Mouse (Mus musculus) forebrain, embryonic 13.5 days (tissue): ENCODE data around the gene Mc3r. TPM values are rescaled to one million over a fixed set of nuclear protein-coding genes. Genes with fewer than 3 reads are reported as not detected.

Experiments used
- ATAC-seq: fragments of 200-750 bp; cut with Nextera tagmentation; 2 replicates; pipeline ENCODE4 v1.8.0; 2017
- H3K27ac ChIP-seq: fragments of 300-500 bp; sonication (generic); 2 replicates; pipeline ENCODE4 v1.5.1; 2015; ENCODE audit warnings: inconsistent platforms, mild to moderate bottlenecking, moderate library complexity
- H3K27me3 ChIP-seq: fragments of 300-500 bp; sonication (generic); 2 replicates; pipeline ENCODE4 v1.6.1; 2015; ENCODE audit warnings: mild to moderate bottlenecking, inconsistent platforms
- H3K36me3 ChIP-seq: fragments of 300-500 bp; sonication (generic); 2 replicates; pipeline ENCODE4 v1.6.1; 2015; ENCODE audit warnings: mild to moderate bottlenecking, inconsistent platforms; ENCODE audit not compliant: poor library complexity, severe bottlenecking
- H3K4me1 ChIP-seq: fragments of 300-500 bp; sonication (generic); 2 replicates; pipeline ENCODE4 v1.6.1; 2015; ENCODE audit warnings: inconsistent platforms
- H3K4me2 ChIP-seq: fragments of 300-500 bp; sonication (generic); 2 replicates; pipeline ENCODE4 v1.6.1; 2015; ENCODE audit warnings: inconsistent platforms, mild to moderate bottlenecking, moderate library complexity
- H3K4me3 ChIP-seq: fragments of 300-500 bp; sonication (generic); 2 replicates; pipeline ENCODE4 v1.5.1; 2015; ENCODE audit warnings: mild to moderate bottlenecking, inconsistent platforms
- H3K9ac ChIP-seq: fragments of 300-500 bp; sonication (generic); 2 replicates; pipeline ENCODE4 v1.6.1; 2015; ENCODE audit warnings: mild to moderate bottlenecking, inconsistent platforms
- H3K9me3 ChIP-seq: fragments of 300-500 bp; sonication (generic); replicated peaks from 2 replicates; pipeline ENCODE4 v1.6.1; 2016; ENCODE audit warnings: inconsistent platforms
- WGBS: fragments of 180-500 bp; shearing (Covaris S2); methylation state at CpG from one replicate; pipeline ENCODE4 v1.1.7; 2015; 5-methylcytosine and 5-hydroxymethylcytosine counted together
- polyA plus RNA-seq: library from polyadenylated mRNA; unstranded; fragments of >200 nt; fragmentation: Nextera tagmentation; extraction: Ambion mirVana; gene quantifications from 2 replicates; pipeline ENCODE4 v1.2.1, GENCODE M21; 2015

Gene Mc3r
- polyA plus RNA-seq = 0.10 and 0.15 TPM in 2 replicates

- Histone ChIP-seq H3K4me2 (peak within 1 kb of the TSS; percentile 39), H3K4me1 (peaks cover 7% of the 10 kb centered on the region; the same call in 1 of the 2 replicates), H3K27me3 (peaks cover 45% of the 10 kb centered on the region), H3K27ac (no peak within 1 kb of the TSS), H3K9me3 (no peaks in the 10 kb centered on the region), H3K36me3 (no peaks in the 10 kb centered on the region), H3K4me3 (peak within 1 kb of the TSS; percentile 8), H3K9ac (no peak within 1 kb of the TSS)
- peak; percentile 68 for ATAC-seq
- WGBS = 7% methylated on average over 22 of the region's 22 CpGs
Observed at GRCm38 (mm10) chr2:172248106-172248764, at the start of gene Mc3r. Mc3r (plus strand) TSS chr2:172248492.

GRCm38 (mm10) chr2:172201998-172202780 is 46.1 kb upstream of the Mc3r start:
- Histone ChIP-seq H3K36me3 (no peaks in the 10 kb centered on the region), H3K4me3 (no peak overlapping the region), H3K27ac (no peak overlapping the region), H3K4me1 (no peaks in the 10 kb centered on the region), H3K9me3 (no peaks in the 10 kb centered on the region), H3K4me2 (no peak overlapping the region), H3K9ac (no peak overlapping the region), H3K27me3 (no peaks in the 10 kb centered on the region)
- no peak for ATAC-seq
- WGBS = 89% methylated on average over 13 of the region's 13 CpGs

- H3K4me3 ChIP-seq = no peak overlapping the region
- peak; percentile 83 for ATAC-seq
- H3K4me1 ChIP-seq = no peaks in the 10 kb centered on the region
- H3K4me2 ChIP-seq = no peak overlapping the region
- WGBS = 8% methylated on average over 11 of the region's 11 CpGs
- H3K9me3 ChIP-seq = no peaks in the 10 kb centered on the region
- no peak overlapping the region for H3K9ac ChIP-seq
- H3K27me3 ChIP-seq = no peaks in the 10 kb centered on the region
- no peak overlapping the region for H3K27ac ChIP-seq
- no peaks in the 10 kb centered on the region for H3K36me3 ChIP-seq
Observed at GRCm38 (mm10) chr2:172207003-172207402, 41.3 kb upstream of the Mc3r start.

- H3K4me3 ChIP-seq = no peak overlapping the region
- H3K36me3 ChIP-seq = no peaks in the 10 kb centered on the region
- no peaks in the 10 kb centered on the region for H3K27me3 ChIP-seq
- no peak overlapping the region for H3K27ac ChIP-seq
- H3K9me3 ChIP-seq = no peaks in the 10 kb centered on the region
- peaks cover 5% of the 10 kb centered on the region; the same call in 1 of the 2 replicates for H3K4me1 ChIP-seq
- ATAC-seq = no peak
- H3K4me2 ChIP-seq = no peak overlapping the region
- no peak overlapping the region for H3K9ac ChIP-seq
- WGBS = 89% methylated on average over 8 of the region's 8 CpGs
Observed at GRCm38 (mm10) chr2:172213480-172213879, 34.8 kb upstream of the Mc3r start.

GRCm38 (mm10) chr2:172214336-172214735 is 34.0 kb upstream of the Mc3r start:
- no peak for ATAC-seq
- no peak overlapping the region for H3K4me3 ChIP-seq
- H3K4me1 ChIP-seq = peaks cover 5% of the 10 kb centered on the region; the same call in 1 of the 2 replicates
- H3K4me2 ChIP-seq = no peak overlapping the region
- no peak overlapping the region for H3K27ac ChIP-seq
- H3K9me3 ChIP-seq = no peaks in the 10 kb centered on the region
- H3K27me3 ChIP-seq = no peaks in the 10 kb centered on the region
- no peak overlapping the region for H3K9ac ChIP-seq
- WGBS = 89% methylated on average over 5 of the region's 5 CpGs
- H3K36me3 ChIP-seq = no peaks in the 10 kb centered on the region

GRCm38 (mm10) chr2:172215508-172216162 is 32.7 kb upstream of the Mc3r start:
- Histone ChIP-seq H3K4me1 (peaks cover 5% of the 10 kb centered on the region; the same call in 1 of the 2 replicates), H3K36me3 (no peaks in the 10 kb centered on the region), H3K4me2 (peak overlapping the region; percentile 10; the same call in 1 of the 2 replicates), H3K27me3 (no peaks in the 10 kb centered on the region), H3K27ac (peak overlapping the region; percentile 15; the same call in 1 of the 2 replicates), H3K9me3 (no peaks in the 10 kb centered on the region), H3K4me3 (no peak overlapping the region), H3K9ac (no peak overlapping the region)
- WGBS = 21% methylated on average over 11 of the region's 11 CpGs
- peak; percentile 52; the same call in 1 of the 2 replicates for ATAC-seq

- H3K9me3 ChIP-seq = no peaks in the 10 kb centered on the region
- 67% methylated on average over 17 of the region's 17 CpGs for WGBS
Observed at GRCm38 (mm10) chr2:172216163-172216915, 32.0 kb upstream of the Mc3r start.

GRCm38 (mm10) chr2:172217886-172218285 is 30.4 kb upstream of the Mc3r start:
- 46% methylated on average over 7 of the region's 8 CpGs for WGBS
- no peak overlapping the region for H3K4me2 ChIP-seq
- no peaks in the 10 kb centered on the region for H3K9me3 ChIP-seq
- ATAC-seq = no peak
- no peak overlapping the region for H3K4me3 ChIP-seq
- H3K9ac ChIP-seq = no peak overlapping the region
- H3K36me3 ChIP-seq = no peaks in the 10 kb centered on the region
- 0 out of 2 replicates have a peak, but pooled peaks cover 3% of the 10 kb centered on the region for H3K27me3 ChIP-seq
- no peak overlapping the region for H3K27ac ChIP-seq
- peaks cover 9% of the 10 kb centered on the region; the same call in 1 of the 2 replicates for H3K4me1 ChIP-seq

More at GRCm38 (mm10) chr2:172216163-172216915, 32.0 kb upstream of the Mc3r start:
- no peak overlapping the region for H3K4me3 ChIP-seq
- H3K4me1 ChIP-seq = peaks cover 5% of the 10 kb centered on the region; the same call in 1 of the 2 replicates
- H3K27ac ChIP-seq = no peak overlapping the region
- H3K9ac ChIP-seq = no peak overlapping the region
- peak; percentile 46; the same call in 1 of the 2 replicates for ATAC-seq
- H3K27me3 ChIP-seq = no peaks in the 10 kb centered on the region
- no peaks in the 10 kb centered on the region for H3K36me3 ChIP-seq
- no peak overlapping the region for H3K4me2 ChIP-seq

- Histone ChIP-seq H3K27me3 (peaks cover 11% of the 10 kb centered on the region; the same call in 1 of the 2 replicates), H3K4me2 (no peak overlapping the region), H3K9ac (no peak overlapping the region), H3K4me3 (no peak overlapping the region), H3K9me3 (no peaks in the 10 kb centered on the region), H3K27ac (no peak overlapping the region), H3K36me3 (no peaks in the 10 kb centered on the region), H3K4me1 (peaks cover 9% of the 10 kb centered on the region; the same call in 1 of the 2 replicates)
- 69% methylated on average over 5 of the region's 5 CpGs for WGBS
- ATAC-seq = no peak
Observed at GRCm38 (mm10) chr2:172219186-172219585, 29.1 kb upstream of the Mc3r start.

- 0 out of 2 replicates have a peak, but pooled peaks have one; percentile 48 for ATAC-seq
- H3K9me3 ChIP-seq = no peaks in the 10 kb centered on the region
- WGBS = 6% methylated on average over 16 of the region's 16 CpGs
Observed at GRCm38 (mm10) chr2:172221656-172222393, 26.5 kb upstream of the Mc3r start.

More at GRCm38 (mm10) chr2:172221656-172222393, 26.5 kb upstream of the Mc3r start:
- H3K4me3 ChIP-seq = no peak overlapping the region
- no peaks in the 10 kb centered on the region for H3K36me3 ChIP-seq
- peaks cover 4% of the 10 kb centered on the region; the same call in 1 of the 2 replicates for H3K4me1 ChIP-seq
- H3K27me3 ChIP-seq = peaks cover 11% of the 10 kb centered on the region; the same call in 1 of the 2 replicates
- H3K27ac ChIP-seq = no peak overlapping the region
- 0 out of 2 replicates have a peak overlapping the region, but pooled peaks have one; percentile 1 for H3K4me2 ChIP-seq
- H3K9ac ChIP-seq = no peak overlapping the region
